Mouse (Mus musculus): Measurements from ENCODE around the gene Frem2. TPM values are rescaled to one million over a fixed set of nuclear protein-coding genes. Genes with fewer than 3 reads are reported as not detected.

Frem2 gene
- polyA plus RNA-seq, 1 experiment from 2014 or later, result 0.30 TPM

GRCm38 (mm10) chr3:53555031-53555952 is 101.9 kb downstream of the Frem2 start:
- Histone ChIP-seq H3K4me1 (replicated peaks) (no peaks in the 10 kb centered on the region), H3K9ac (no peak overlapping the region), H3K4me3 (replicated peaks) (no peak overlapping the region), H3K36me3 (replicated peaks) (no peaks in the 10 kb centered on the region), H3K27me3 (no peaks in the 10 kb centered on the region), H3K4me2 (no peak overlapping the region), H3K27ac (replicated peaks) (no peak overlapping the region), H3K9me3 (replicated peaks) (no peaks in the 10 kb centered on the region)
- 44% methylated on average over 10 of the region's 10 CpGs for WGBS (ENCODE audit: insufficient replicate concordance)
- ATAC-seq (ENCODE audit: insufficient read depth), result no peak

- Histone ChIP-seq H3K9ac (no peak overlapping the region), H3K36me3 (replicated peaks) (no peaks in the 10 kb centered on the region), H3K9me3 (replicated peaks) (no peaks in the 10 kb centered on the region), H3K4me2 (no peak overlapping the region), H3K4me3 (replicated peaks) (no peak overlapping the region), H3K27ac (replicated peaks) (no peak overlapping the region), H3K4me1 (replicated peaks) (no peaks in the 10 kb centered on the region), H3K27me3 (no peaks in the 10 kb centered on the region)
- ATAC-seq (ENCODE audit: insufficient read depth), result no peak
- WGBS (ENCODE audit: insufficient replicate concordance), result 48% methylated on average over 7 of the region's 7 CpGs
Measured at GRCm38 (mm10) chr3:53552691-53553090, 104.5 kb downstream of the Frem2 start.

DNA sequence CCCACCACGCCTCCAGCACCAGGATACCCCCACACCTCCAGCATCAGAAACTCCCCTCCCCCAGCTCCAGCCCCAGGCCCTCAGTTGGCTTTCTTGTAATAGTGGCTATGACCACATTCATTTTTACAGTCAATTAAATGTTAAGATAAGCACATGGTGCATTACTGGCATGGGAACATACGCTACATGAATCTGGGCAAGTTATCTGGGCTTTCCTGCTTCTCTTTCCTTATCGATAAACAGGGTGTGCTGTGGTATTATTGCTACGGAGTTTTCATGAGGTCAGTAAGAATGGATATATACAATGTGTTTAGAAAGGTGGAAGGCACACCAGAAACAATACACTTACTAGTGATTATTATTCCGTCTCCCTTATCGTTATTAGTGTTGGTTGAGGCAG is 125.1 kb downstream of the Frem2 start:
- Histone ChIP-seq H3K9ac (no peak overlapping the region), H3K27ac (replicated peaks) (no peak overlapping the region), H3K27me3 (no peaks in the 10 kb centered on the region), H3K4me2 (no peak overlapping the region), H3K9me3 (replicated peaks) (no peaks in the 10 kb centered on the region), H3K4me1 (replicated peaks) (no peaks in the 10 kb centered on the region), H3K4me3 (replicated peaks) (no peak overlapping the region), H3K36me3 (replicated peaks) (no peaks in the 10 kb centered on the region)
- ATAC-seq (ENCODE audit: insufficient read depth), result no peak
- WGBS (ENCODE audit: insufficient replicate concordance), result 47% methylated on average over 6 of the region's 6 CpGs

GRCm38 (mm10) chr3:53530305-53530704 is 126.8 kb downstream of the Frem2 start:
- no peak overlapping the region for H3K27ac ChIP-seq (replicated peaks)
- H3K4me2 ChIP-seq, result no peak overlapping the region
- no peaks in the 10 kb centered on the region for H3K9me3 ChIP-seq (replicated peaks)
- no peak overlapping the region for H3K9ac ChIP-seq
- no peaks in the 10 kb centered on the region for H3K4me1 ChIP-seq (replicated peaks)
- no peak for ATAC-seq (ENCODE audit: insufficient read depth)
- H3K4me3 ChIP-seq (replicated peaks), result no peak overlapping the region
- no peaks in the 10 kb centered on the region for H3K27me3 ChIP-seq
- no peaks in the 10 kb centered on the region for H3K36me3 ChIP-seq (replicated peaks)
- WGBS (ENCODE audit: insufficient replicate concordance), result 57% methylated on average over 6 of the region's 6 CpGs

DNA sequence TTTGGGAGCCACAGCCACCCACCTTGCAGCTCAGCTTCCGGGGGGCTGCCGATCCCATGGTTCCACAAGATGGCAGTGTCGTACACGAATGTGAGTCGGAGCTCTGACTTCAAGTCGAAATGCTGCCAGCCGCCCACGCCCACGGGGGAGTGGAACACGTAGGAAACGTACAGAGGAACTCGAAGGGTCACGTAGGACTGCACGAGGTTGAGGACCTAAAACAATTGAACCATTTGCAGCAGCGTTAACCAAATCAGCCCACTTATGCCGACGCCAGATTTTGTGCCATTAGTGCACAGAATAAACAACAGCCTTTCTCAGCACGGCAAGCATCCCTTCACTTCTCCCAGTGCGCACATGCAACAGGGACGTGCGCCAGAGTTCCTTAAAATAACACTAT is 131.4 kb downstream of the Frem2 start:
- WGBS (ENCODE audit: insufficient replicate concordance), result 12% methylated on average over 21 of the region's 21 CpGs
- Histone ChIP-seq H3K9ac (no peak overlapping the region), H3K9me3 (replicated peaks) (no peaks in the 10 kb centered on the region), H3K4me3 (replicated peaks) (no peak overlapping the region), H3K4me1 (replicated peaks) (no peaks in the 10 kb centered on the region), H3K4me2 (peak overlapping the region; percentile 54), H3K36me3 (replicated peaks) (no peaks in the 10 kb centered on the region), H3K27ac (replicated peaks) (no peak overlapping the region), H3K27me3 (no peaks in the 10 kb centered on the region)
- no peak for ATAC-seq (ENCODE audit: insufficient read depth)

- no peaks in the 10 kb centered on the region for H3K4me1 ChIP-seq (replicated peaks)
- H3K9me3 ChIP-seq (replicated peaks), result no peaks in the 10 kb centered on the region
- no peaks in the 10 kb centered on the region for H3K36me3 ChIP-seq (replicated peaks)
- no peak for ATAC-seq (ENCODE audit: insufficient read depth)
- H3K27ac ChIP-seq (replicated peaks), result no peak overlapping the region
- no peak overlapping the region for H3K4me2 ChIP-seq
- no peak overlapping the region for H3K9ac ChIP-seq
- no peak overlapping the region for H3K4me3 ChIP-seq (replicated peaks)
- WGBS (ENCODE audit: insufficient replicate concordance), result 77% methylated on average over 10 of the region's 10 CpGs
- H3K27me3 ChIP-seq, result no peaks in the 10 kb centered on the region
Measured at GRCm38 (mm10) chr3:53522794-53523193, 134.4 kb downstream of the Frem2 start.

DNA sequence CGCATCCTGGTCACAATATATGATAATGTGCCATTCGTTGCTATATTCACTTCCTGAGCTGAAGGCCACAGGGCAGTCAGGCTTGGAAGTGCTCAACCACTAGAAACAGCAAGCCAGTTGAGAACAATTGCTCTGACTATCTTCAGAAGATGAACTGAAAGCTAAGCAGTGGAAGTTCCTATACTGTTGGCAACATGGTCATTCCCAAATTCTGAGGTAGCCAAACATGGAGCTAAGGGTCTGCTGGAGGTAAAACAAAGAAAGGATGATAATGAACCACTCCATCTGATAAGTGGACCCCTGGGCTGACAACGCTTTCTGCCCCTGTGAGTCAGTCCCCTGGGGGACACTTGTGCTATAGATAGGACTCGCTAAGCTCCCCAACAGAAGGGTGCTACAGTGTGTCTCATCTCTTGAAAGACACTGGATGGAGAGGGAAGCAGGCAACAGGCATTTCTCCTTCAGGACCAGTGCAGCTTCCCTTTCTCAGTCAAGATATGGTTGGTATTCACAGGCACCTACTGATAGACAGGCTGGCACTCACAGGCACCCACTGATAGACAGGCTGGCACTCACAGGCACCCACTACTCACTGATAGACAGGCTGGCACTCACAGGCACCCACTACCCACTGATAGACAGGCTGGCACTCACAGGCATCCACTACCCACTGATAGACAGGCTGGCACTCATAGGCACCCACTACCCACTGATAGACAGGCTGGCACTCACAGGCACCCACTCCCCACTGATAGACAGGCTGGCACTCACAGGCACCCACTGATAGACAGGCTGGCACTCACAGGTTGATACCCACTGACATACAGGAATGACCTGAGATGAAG is 142.7 kb downstream of the Frem2 start:
- no peak for ATAC-seq (ENCODE audit: insufficient read depth)
- Histone ChIP-seq H3K4me2 (no peak overlapping the region), H3K9me3 (replicated peaks) (no peaks in the 10 kb centered on the region), H3K36me3 (replicated peaks) (no peaks in the 10 kb centered on the region), H3K27me3 (no peaks in the 10 kb centered on the region), H3K9ac (no peak overlapping the region), H3K4me3 (replicated peaks) (no peak overlapping the region), H3K27ac (replicated peaks) (no peak overlapping the region), H3K4me1 (replicated peaks) (no peaks in the 10 kb centered on the region)
- 50% methylated on average over 4 of the region's 4 CpGs for WGBS (ENCODE audit: insufficient replicate concordance)

DNA sequence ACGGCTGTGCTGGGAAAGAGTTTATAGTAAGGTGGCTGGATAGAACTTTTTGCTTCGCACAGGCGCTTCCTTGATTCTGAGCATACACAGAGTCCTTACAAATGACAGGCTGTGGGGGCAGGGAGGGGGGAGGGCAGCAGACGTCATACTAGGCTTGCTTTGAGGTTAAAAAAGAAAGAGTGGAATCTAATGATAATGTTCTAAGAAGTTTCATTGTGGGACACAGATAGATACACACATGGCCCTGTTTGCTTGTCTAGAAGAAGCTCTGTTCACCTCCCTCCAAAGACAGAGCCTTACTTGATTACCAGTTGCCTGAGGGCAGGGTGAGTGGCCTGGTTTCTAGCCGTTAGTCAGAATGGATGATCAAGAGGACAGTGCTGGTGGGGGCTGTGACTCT is 144.1 kb downstream of the Frem2 start:
- no peak; the same call in 1 of the 2 replicates for ATAC-seq (ENCODE audit: insufficient read depth)
- WGBS (ENCODE audit: insufficient replicate concordance), result 27% methylated on average over 5 of the region's 5 CpGs
- Histone ChIP-seq H3K9me3 (replicated peaks) (no peaks in the 10 kb centered on the region), H3K4me2 (no peak overlapping the region), H3K4me1 (replicated peaks) (no peaks in the 10 kb centered on the region), H3K4me3 (replicated peaks) (no peak overlapping the region), H3K27ac (replicated peaks) (no peak overlapping the region), H3K27me3 (no peaks in the 10 kb centered on the region), H3K36me3 (replicated peaks) (no peaks in the 10 kb centered on the region), H3K9ac (no peak overlapping the region)

- Histone ChIP-seq H3K4me1 (replicated peaks) (no peaks in the 10 kb centered on the region), H3K36me3 (replicated peaks) (no peaks in the 10 kb centered on the region), H3K9me3 (replicated peaks) (no peaks in the 10 kb centered on the region), H3K4me3 (replicated peaks) (no peak overlapping the region), H3K27ac (replicated peaks) (no peak overlapping the region), H3K9ac (no peak overlapping the region), H3K4me2 (no peak overlapping the region), H3K27me3 (no peaks in the 10 kb centered on the region)
- 51% methylated on average over 6 of the region's 6 CpGs for WGBS (ENCODE audit: insufficient replicate concordance)
- ATAC-seq (ENCODE audit: insufficient read depth), result no peak
Measured at GRCm38 (mm10) chr3:53502428-53502827, 154.7 kb downstream of the Frem2 start.

GRCm38 (mm10) chr3:53498351-53498905 is 158.7 kb downstream of the Frem2 start:
- H3K27me3 ChIP-seq, result no peaks in the 10 kb centered on the region
- no peaks in the 10 kb centered on the region for H3K9me3 ChIP-seq (replicated peaks)
- H3K4me3 ChIP-seq (replicated peaks), result no peak overlapping the region
- no peaks in the 10 kb centered on the region for H3K4me1 ChIP-seq (replicated peaks)
- H3K27ac ChIP-seq (replicated peaks), result no peak overlapping the region
- WGBS (ENCODE audit: insufficient replicate concordance), result 73% methylated on average over 6 of the region's 6 CpGs
- ATAC-seq (ENCODE audit: insufficient read depth), result no peak
- no peaks in the 10 kb centered on the region for H3K36me3 ChIP-seq (replicated peaks)
- no peak overlapping the region for H3K4me2 ChIP-seq
- no peak overlapping the region for H3K9ac ChIP-seq

GRCm38 (mm10) chr3:53488353-53488752 is 168.8 kb downstream of the Frem2 start, which contains the start of gene Stoml3:
Gene Stoml3 (plus strand): TSS chr3:53488653.
- H3K27ac ChIP-seq (replicated peaks), result no peak within 1 kb of the TSS
- no peaks in the 10 kb centered on the region for H3K36me3 ChIP-seq (replicated peaks)
- no peak for ATAC-seq (ENCODE audit: insufficient read depth)
- no peaks in the 10 kb centered on the region for H3K9me3 ChIP-seq (replicated peaks)
- H3K9ac ChIP-seq, result no peak within 1 kb of the TSS
- H3K4me1 ChIP-seq (replicated peaks), result no peaks in the 10 kb centered on the region
- no peak within 1 kb of the TSS for H3K4me3 ChIP-seq (replicated peaks)
- H3K27me3 ChIP-seq, result no peaks in the 10 kb centered on the region
- H3K4me2 ChIP-seq, result no peak within 1 kb of the TSS
- 70% methylated on average over 6 of the region's 6 CpGs for WGBS (ENCODE audit: insufficient replicate concordance)
